Mouse (Mus musculus): ENCODE measurements around the gene Vmn1r168.
"Not testable (repeated sequence)": the region's sequence is repeated elsewhere in the genome, so short reads cannot be mapped to it uniquely, and the experiment has no call there.

Vmn1r168 gene
- long read RNA-seq, experiment 1 = 0 reads
- long read RNA-seq, experiment 2 = 0 reads

GRCm38 (mm10) chr7:23539432-23539831 is at the start of gene Vmn1r168:
TSS of gene Vmn1r168 (plus strand) at chr7:23539732.
- intact Hi-C loops (cut with DNase I) = not testable (repeated sequence)

- intact Hi-C loops (cut with DNase I) = not testable (repeated sequence)
Observed at GRCm38 (mm10) chr7:23507106-23507505, 32.4 kb upstream of the Vmn1r168 start, which contains the start of gene Vmn1r167. TSS of gene Vmn1r167 (minus strand) at chr7:23507206.

- intact Hi-C loops (cut with DNase I) = not testable (repeated sequence)
Observed at GRCm38 (mm10) chr7:23575226-23575625, 35.7 kb downstream of the Vmn1r168 start, which contains the start of gene Vmn1r169. TSS of gene Vmn1r169 (plus strand) at chr7:23575526.
